Mouse (Mus musculus) cerebellum, adult 18-20 months (tissue): Measurements from ENCODE around the gene Ipp.

ENCODE experiments used
- DNase-seq, 2 experiments: peaks; one replicate each; pipeline ENCODE4 v3.0.0; 2021

The Ipp gene

DNA sequence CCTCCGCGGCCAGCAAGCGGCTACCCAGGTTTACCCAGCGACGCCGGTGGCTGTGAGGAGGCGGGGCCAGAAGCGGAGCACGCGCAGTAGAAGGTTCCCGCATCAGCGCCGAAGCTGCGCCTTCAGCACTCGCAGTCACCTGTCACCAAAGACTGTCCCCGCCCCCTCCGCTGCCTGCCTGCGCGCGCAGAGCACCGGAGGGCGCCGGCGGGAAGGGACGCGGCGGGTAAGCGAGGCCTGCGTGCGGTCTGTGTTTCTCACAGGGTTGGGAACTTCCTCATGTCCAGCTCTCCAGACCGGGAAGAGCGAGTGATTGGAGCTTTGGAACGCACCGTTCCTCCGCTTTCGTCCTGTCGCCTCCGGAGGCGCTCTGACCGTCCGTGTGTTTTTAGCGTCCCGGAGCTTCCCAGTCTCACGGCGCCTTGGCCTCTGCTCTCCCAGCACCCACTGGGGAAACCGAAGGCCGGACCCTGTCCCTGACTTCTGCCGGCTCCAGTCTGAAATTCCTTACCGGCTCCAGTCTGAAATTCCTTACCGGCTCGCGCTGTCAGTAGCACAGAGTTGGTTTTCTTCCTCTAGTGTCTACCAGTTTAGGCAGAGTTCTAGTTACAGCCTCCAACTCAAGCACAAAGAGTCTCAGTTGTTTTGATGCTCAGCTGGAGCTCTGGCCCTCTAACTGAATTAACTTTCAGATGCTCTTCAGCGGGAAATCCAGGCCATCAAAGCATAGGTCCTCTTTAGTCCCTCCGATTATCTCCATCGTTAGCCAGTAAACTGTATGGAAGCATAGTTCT lies at the start of gene Ipp:
Gene Ipp (plus strand): TSS at position 125 of the 794 bp plus-strand sequence.
- DNase-seq: peak; percentile 98

DNA sequence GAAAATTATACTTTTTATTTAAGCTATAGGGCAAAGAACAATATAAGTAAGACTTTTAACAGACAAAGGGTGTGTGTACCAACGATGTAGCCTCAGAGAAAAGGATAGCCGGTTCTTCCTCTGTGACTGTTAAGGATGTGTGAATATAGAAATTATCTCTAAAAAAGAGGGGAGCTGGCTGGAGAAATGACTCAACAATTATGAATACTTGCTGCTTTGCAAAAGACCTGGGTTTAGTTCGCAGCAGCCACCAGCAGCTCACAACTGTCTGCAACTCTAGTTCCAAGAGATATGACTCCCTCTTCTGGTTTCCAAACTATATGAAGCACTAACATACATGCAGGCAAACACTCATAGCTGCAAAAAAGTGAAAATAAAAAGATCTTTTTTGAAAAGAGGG lies 45.4 kb upstream of the Ipp start:
- no peak for DNase-seq

DNA sequence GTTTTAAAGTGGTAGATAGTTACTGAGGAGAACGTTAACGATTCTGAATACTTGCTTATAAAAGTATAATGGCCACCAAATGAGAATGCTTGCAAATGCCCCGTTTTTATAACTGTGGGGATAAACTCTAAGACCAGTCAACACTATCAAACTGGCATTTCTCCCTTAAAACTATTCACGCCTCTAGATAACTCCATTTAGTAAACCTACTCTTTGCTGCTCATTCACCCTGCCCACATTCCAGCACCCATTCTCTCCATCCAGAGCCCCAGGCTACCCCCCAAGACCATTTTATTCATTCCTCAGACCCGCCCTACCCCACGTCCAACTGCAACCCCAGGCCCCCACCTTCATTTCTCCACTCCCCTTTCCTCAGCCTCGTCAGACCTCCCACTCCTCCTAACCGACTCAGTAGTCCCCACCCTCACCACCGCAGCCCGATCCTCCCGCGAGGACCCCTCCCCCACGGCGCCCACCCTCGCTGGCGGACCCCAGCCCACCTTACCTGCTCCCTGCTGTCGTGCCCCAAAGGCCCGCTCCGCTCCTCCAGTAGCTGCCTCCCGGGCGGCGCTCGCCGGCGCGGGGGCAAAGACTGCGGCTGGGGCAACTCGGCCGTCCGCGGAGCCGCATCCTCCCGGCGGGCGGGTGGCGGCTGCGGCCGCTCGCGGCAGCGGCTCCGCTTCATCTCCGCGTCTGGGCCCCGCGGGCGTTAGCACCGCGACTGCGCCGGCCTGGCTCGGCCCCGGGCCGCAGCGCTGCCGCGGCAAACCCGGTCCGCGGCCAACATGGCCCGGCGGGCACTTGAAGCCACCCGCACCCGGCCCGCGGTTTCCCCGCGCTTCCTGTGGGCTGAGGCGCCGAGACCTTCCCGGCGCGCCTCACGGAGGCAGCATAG lies 43.9 kb upstream of the Ipp start:
- peak in 1 of 2 experiments; percentile 41 for DNase-seq

DNA sequence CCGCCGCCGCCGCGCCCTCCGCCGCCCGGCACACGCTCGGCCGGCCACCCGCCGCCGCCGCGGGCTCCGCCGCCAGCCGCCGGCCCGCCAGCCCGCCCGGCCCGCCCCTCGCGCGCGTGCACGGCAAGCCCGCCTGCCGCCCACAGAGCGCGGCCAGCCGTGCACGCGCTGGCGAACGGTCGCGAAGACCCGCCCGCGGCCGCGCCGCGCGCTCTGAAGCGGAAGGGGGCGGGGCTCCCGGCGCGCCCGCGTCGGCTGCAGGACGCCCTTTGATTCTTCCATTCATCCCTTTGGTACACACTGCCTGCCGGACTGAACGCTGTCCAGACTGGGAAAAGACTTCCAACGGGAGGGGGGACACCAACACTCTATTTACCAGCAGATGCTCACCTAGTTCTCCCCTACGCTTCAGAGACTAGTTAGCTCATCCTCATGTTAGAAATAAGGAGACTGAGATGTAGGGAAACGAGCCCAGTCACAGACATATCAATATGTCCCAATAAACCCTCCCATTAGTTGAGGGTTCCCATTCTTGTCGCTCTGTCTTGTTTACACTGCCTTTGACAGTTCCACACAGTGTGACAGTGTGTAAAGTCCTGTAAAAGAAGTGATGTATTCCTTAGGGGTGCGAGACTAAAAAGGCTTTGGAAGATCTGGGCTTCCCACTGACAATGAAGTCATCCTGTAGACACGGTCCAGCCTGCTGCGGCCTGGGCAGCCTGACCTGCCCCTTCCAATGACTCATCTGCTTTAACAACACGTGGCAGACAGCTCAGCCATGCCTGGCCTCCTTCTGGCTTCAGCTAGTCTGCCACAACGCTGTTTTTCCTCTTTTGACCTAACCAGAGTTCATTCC lies 43.0 kb upstream of the Ipp start, which contains the start of gene Mast2:
Gene Mast2 (minus strand): TSS at position 58 of the 856 bp plus-strand sequence.
- DNase-seq: peak; percentile 81 to 94

DNA sequence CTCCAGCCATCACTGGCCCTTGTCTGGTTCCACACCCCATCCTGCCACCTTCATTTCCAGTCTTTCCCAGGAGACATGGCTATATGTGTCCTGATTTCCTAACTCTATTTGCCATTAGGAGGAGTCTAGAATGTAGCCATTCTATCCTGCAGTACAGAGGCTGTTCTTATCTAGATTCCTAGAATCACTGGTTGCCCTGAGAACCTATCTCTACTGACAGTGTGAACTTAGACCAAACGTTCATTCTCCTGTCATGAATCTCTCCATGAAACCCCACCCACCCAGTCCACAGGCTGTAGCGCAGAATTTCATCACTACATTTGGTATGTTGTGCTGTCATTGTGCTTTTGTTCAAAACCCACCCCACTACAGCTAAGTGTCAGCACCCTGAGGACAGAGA lies 26.0 kb upstream of the Ipp start:
- DNase-seq: no peak

DNA sequence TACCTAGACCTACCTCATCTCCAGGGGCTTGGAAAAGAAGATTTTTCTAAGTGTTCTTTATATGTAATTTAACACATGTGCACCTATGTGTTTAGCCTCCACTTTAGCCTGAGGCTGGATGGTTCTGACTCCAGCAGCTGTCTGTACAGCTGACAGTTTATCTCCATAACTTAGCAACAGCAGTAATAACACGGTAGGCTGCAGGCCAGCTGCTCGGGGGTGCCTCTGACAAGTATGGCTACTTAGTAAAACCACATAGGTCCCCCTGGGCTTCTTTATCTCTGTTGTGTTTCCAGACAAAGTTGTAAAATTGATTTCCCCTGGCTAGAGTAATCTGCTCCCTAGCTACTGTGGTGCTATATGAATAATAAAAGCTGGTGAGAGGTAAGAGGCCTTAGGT lies 23.9 kb upstream of the Ipp start:
- no peak for DNase-seq

DNA sequence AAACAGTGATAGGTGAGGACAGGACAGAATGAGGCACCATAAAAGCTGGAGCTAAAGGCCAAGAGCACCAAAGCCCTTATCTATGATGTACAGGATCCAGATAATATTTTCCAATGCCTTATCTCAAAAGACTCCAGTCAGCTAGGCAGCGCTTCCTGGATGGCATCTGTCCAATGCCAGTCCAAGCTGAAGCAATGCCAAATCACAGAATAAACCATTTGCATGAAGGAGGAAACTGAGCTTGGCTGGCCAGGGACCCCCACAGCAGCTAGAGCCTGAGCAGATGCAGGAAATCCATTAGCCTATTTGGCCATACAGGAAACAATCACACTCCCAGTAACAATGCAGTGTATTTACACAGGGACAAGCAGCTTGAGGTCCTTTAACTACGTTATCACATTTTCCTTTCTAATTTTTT lies 16.2 kb upstream of the Ipp start:
- no peak for DNase-seq

DNA sequence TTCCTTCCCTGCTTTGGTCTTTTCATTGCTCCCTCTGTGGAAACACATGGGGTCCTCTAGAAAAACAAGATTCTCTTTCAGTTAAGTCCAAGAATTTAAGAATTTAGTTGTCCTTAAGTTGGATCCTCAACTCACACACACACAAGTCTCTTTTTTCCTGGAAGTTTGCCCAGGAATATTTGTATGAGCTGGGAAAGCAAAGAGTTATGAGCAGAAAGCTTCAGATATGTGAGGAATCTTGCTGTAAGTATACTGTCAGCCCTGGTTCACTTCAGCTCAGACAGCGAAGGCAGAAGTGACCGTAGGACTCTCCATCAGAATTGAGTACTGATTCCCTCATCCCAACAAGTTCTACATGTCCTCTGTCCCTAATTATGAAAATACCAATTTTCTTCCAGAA lies 15.5 kb upstream of the Ipp start:
- DNase-seq: no peak

DNA sequence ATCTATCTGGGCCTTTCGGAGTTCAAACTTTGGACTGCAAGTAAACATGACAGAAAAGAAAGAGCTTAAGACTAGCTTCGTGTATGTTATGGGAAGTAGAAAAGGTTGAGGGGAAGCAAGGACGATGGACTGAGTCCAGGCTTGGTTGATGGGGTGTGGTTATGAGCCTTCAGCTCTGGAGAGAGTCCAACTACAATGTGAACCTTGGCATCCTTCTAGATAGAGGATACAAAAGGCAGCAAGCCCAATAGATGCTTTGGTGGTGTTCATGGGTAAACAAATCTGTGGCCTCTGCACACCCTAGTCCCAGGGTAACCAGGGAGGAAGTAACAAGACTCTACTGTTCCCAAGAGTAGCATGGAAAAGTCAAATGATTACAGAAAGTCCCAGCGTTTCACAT lies 14.9 kb upstream of the Ipp start:
- DNase-seq: no peak

DNA sequence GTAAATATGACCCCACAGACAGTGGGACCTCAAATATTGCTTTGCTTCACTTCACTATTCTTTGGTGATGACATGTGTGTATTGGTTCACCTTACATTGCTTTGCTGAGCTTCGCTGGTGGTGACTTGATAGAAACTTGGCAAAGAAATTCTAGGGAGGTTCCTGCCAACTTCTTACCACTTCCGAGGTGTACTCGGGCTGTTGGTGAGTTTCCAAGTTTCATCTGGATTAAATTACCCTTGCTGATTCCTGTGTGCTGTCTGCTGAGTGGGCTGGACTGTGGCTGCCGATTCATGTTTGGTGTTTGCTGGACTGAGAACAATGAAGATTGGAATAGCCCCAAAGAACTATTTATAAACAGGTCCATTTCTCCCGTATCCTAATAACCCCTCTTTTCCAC lies 13.7 kb upstream of the Ipp start:
- DNase-seq: no peak

DNA sequence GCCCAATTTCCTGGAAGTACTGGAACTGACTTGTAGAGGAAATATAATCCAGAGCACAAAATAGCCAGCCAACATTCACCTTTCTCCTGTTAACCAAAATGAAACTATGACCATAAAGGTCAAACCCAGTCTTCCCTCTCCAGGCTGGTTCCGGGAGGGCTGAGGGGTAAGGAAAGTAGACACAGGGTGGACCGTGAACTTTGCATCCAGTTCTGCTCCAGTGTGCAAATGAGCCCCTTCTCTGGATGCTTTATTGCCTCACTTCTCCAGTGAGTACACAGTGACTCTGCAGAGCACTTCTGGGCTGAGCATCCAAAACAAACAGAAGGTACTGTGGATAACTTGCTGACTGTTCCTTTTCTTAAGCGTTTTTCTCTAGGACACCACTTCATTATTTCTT lies 7.4 kb upstream of the Ipp start:
- DNase-seq: no peak

DNA sequence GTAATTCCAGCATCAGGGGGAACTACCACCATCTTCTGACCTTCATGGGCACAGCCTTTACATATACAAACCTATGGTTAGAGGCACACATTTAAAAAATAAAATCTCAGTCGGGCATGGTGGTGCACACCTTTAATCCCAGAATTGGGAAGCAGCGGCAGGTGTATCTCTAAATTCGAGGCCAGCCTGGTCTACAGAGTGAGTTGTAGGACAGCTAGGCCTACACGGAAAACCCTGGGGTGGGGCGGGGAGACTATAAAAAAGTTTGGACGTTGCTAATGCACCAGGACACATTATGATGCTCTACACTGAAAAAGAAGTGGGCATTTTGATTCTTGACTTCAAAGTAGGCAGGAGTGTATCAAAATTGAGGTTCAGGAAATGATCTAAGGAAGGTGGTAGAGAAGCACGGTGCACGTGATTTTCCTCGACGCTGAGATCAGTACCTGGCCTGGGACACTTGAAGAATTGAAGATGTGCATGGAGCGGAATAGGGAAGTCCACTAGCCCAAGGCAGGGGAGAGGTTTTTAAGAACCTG lies 394 bp upstream of the Ipp start:
- DNase-seq: no peak

DNA sequence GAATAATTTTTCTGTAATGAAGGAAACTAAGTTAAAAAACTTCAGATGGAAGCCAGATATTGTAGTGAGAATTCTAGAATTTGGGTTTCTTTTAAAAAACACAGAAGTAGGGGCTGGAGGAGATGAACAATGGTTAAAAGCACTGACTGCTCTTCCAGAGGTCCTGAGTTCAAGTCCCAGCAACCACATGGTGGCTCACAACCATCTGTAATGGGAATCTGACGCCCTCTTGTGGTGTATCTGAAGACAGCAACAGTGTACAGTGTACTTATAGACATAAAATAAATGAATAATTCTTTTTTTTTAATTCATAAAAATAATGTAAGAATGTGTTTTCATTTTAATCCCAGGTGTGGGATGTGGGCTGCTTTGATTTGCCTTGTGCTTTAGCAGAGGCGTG lies 23.8 kb downstream of the Ipp start:
- DNase-seq: no peak

DNA sequence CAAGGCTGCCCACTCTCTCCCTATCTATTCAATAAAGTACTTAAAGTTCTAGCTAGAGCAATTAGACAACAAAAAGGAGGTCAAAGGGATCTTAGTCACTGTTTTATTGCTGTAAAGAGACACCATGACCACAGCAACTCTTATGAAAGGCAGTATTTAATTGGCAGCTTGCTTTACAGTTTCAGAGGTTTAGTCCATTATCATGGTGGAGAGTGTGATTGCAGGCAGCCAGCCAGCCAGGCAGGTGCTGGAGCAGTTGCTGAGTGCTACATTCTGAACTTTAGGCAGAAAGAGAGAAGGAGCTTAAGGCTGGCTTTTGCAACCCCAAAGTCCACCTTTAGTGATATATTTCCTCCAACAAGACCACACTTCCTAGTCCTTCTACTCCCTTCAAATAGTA lies 29.0 kb downstream of the Ipp start:
- DNase-seq: no peak

DNA sequence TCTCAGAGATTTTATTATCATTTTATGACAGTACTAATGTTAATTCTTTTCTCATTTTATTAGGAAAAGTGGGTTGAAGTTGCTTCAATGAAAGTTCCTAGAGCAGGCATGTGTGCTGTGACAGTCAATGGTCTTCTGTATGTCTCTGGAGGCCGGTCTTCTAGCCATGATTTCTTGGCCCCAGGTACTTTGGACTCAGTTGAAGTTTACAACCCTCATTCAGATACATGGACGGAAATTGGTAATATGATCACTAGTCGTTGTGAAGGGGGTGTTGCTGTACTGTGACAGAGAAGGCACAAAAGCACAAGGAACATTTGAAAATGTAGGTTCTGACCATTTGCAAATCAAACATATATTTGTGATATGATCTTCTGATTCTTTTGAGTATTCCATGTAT lies 30.4 kb downstream of the Ipp start:
- DNase-seq: no peak

DNA sequence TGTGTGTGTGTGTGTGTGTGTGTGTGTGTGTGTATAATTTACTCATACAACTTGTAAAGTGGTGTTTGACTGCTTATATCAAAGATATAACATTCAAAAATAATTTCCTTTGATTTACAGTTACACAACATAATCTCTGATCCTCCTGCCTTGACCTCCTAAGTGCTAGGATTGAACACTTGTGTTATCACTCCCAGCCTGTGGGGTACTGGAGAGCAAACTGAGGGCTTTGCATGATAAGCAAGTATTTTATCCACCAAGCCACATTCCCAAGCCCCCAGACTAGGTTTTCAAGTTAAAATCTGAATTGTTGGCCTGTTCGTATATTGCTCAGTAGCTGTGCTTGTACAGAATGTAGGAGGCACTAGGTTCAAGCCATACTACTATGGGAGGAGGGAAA lies 43.1 kb downstream of the Ipp start:
- DNase-seq: no peak

DNA sequence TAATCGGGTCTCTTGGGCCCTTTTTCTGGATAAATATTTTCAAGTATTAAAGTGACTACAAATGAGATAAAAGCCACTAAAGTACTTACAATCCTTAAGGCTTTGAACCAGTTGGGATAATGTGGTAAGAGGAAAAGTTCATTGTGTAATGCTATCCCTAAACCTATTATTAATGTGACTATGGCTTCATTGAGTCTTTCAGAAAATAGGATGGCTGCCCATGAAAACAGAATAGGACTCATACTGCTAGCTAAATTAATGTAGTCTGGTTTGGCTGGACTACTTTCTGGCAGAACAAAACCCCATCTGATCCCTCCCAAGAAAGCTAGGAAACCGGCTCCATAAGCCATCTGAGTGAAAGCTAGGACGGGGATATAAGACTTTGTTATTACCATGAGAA lies 45.7 kb downstream of the Ipp start:
- DNase-seq: no peak

DNA sequence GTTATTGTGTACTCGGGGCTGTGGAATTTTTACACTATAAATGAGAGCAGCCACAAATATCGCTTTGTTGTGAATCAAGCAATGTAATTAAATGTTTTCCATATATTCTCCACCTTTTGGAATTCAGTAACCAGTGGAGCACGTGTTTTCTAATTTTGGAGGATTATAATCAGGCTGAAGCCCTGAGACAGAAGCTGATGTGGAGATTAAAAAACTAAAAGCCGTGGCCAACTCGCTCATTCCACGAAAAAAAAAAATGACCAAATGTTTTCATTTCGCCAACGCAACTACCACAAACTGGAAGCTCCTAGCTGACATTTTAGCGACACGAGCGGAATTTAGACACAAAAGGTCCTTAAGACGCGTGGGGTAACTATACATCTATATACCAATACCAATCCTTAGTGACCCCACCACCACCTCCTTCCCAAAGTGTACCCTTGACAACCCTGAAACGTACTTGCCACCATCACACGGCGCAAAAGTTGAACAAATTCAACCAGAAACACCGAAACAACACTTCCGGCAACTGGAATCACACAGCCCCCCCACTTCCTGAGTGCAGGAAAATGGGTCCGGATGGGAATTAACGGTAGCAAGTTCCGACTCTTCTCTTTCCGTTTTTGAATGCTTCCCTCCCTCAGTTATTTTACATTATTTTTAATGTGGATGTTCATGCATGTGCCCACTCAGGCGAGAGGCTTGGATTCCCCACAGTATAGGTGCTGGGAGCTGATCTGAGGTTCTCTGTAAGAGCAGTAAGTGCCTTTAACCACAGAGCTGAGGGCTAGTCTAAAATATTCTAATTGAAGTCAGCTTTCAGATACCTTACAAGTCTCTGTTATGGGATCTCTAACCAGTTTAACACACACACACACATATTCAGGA lies 48.3 kb downstream of the Ipp start, which contains the start of gene Tmem69:
Gene Tmem69 (minus strand): TSS at position 524 of the 888 bp plus-strand sequence.
- peak; percentile 76 to 80 for DNase-seq

DNA sequence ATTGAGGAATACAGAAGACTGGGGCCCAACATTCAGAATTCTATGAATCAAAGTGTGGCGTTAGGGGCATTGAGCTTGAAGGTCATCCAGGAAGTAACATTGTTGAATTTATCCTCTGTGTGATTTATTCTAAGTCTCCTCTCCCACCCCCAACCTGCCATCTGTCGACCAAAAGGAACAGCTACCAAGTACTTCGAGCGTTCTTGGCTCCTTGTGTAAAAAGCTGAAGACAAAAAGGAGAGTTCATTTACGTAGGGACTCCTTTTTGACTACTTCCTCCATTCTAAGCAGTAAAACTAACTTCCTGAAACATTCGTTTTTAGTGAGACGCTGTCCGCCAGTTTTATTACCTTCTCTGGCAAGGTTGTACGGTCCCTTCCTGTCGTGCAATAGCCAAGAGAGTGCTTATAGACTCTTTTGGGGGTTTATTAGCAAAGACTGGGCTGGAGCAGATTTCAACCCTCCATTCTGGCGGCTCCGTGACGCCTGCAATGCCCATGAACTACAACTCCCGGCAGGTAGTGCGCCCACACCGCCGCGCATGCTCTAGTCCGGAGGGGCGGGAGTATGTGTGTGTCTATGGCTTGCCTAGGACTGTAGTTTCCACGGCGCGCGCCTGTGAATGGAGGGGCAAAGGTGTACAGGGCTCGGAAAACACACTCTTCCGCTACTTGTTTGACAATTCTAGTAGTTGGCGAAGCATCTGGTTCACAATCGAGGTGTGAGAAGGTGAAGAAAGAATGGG lies 49.4 kb downstream of the Ipp start:
- DNase-seq: peak; percentile 95 to 97

DNA sequence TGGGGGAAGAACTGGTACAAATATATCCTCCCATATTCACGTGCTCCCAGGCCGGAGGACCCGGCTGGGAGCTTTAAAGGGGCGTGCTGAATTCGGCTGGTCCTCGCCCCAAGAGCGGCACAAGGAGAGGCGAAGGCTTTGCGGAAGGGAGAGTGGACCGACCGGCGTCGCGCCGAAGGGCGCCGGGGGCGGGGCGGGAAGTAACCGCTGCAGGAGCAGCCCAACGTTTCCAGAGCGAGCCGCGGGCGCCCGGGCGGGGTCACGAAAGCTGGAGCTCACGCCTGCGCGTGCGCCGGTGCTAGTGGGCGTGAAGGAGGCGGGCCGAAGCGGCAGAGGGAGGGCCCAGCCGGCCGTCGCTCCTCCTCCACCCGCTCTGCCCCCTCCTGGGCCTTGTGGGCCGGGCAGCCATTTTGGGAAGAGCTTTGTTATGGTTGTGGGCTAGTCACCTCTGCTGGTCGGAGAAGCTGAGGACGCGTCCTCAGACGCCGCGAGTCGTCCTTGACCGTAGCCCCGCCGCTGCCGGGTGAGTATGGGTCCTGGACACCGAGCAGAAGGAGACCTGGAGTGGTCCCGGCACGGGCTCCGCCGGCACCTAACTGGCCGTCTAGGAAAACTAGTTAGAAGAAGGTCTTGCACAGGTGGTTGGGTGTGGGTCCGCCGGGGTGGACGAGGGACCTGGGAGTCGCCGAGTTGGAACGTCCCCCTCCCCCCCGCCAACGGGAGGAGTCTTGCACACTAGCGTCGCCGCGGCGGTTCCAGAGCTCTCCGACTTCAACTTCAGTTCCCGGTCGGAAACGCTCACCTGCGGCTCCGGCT lies 50.2 kb downstream of the Ipp start, which contains the start of gene Gpbp1l1:
Gene Gpbp1l1 (plus strand): TSS at position 353 of the 816 bp plus-strand sequence.
- DNase-seq: peak; percentile 98
